Mouse (Mus musculus) lung, embryonic 16.5 days (tissue): ENCODE data around the gene Pde4c. TPM values are rescaled to one million over a fixed set of nuclear protein-coding genes. Genes with fewer than 3 reads are reported as not detected.

Experiments
- ATAC-seq: fragments of 200-750 bp; cut with Nextera tagmentation; 2 replicates; pipeline ENCODE4 v1.8.0; 2017; ENCODE audit warnings: low read depth, mild to moderate bottlenecking, moderate library complexity
- H3K27ac ChIP-seq: fragments of 300-500 bp; sonication (generic); 2 replicates; pipeline ENCODE4 v1.5.1; 2014; ENCODE audit warnings: mild to moderate bottlenecking, control low read depth, low read length
- H3K27me3 ChIP-seq: fragments of 300-500 bp; sonication (generic); 2 replicates; pipeline ENCODE4 v1.6.1; 2014; ENCODE audit warnings: low read depth, low read length, mixed read lengths; ENCODE audit not compliant: control insufficient read depth, insufficient read depth
- H3K36me3 ChIP-seq: fragments of 300-500 bp; sonication (generic); 2 replicates; pipeline ENCODE4 v1.6.1; 2014; ENCODE audit warnings: low read length; ENCODE audit not compliant: control insufficient read depth, insufficient read depth
- H3K4me1 ChIP-seq: fragments of 300-500 bp; sonication (generic); replicated peaks from 2 replicates; pipeline ENCODE4 v1.6.1; 2014; ENCODE audit warnings: low read length, mixed read lengths; ENCODE audit not compliant: control insufficient read depth, insufficient read depth
- H3K4me2 ChIP-seq: fragments of 300-500 bp; sonication (generic); 2 replicates; pipeline ENCODE4 v1.6.1; 2014; ENCODE audit warnings: low read depth, low read length, control low read depth
- H3K4me3 ChIP-seq: fragments of 300-500 bp; sonication (generic); 2 replicates; pipeline ENCODE4 v1.5.1; 2014; ENCODE audit warnings: mild to moderate bottlenecking, low read length, control low read depth
- H3K9ac ChIP-seq: fragments of 300-500 bp; sonication (generic); 2 replicates; pipeline ENCODE4 v1.6.1; 2014; ENCODE audit warnings: low read length, control low read depth
- H3K9me3 ChIP-seq: fragments of 300-500 bp; sonication (generic); 2 replicates; pipeline ENCODE4 v1.6.1; 2016; ENCODE audit warnings: low read length; ENCODE audit not compliant: control insufficient read depth
- WGBS: fragments of 180-500 bp; shearing (Covaris S2); extraction: QIAGEN DNeasy Blood & Tissue Kit; methylation state at CpG from one replicate; pipeline ENCODE4 v1.1.7; 2014; 5-methylcytosine and 5-hydroxymethylcytosine counted together
- polyA plus RNA-seq: library from polyadenylated mRNA; unstranded; fragments of >200 nt; fragmentation: Nextera tagmentation; extraction: Ambion mirVana; gene quantifications from 2 replicates; pipeline ENCODE4 v1.2.1, GENCODE M21; 2015

Gene Pde4c
- polyA plus RNA-seq, 1 experiment from 2014 or later, result 0.10 TPM

GRCm38 (mm10) chr8:70713991-70714390 lies 9.5 kb upstream of the Pde4c start:
- WGBS, result 75% methylated on average over 7 of the region's 7 CpGs
- ATAC-seq, result no peak
- H3K9ac ChIP-seq, result no peak overlapping the region

DNA sequence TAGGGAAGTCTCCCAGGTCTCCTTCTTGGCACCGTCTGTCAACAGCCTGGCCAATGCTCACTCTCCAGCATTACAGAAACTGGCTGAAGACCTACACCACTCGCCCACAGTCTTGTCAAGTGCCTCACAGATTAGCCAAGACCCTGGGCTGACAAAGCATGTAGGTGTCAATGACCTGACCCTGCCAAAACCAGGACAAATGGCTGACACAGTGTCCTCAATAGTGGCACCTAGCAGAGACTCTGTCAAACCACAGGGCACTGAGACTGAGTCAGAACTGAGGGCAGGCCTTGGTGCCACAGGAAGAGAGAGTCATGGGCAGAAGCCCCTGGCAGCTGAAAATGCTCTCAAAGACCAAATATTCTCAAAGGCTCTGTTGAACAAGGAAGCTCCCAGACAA lies 8.4 kb upstream of the Pde4c start:
- no peak overlapping the region for H3K9ac ChIP-seq
- no peak overlapping the region for H3K4me2 ChIP-seq
- H3K27ac ChIP-seq, result no peak overlapping the region
- no peak for ATAC-seq
- H3K36me3 ChIP-seq, result no peaks in the 10 kb centered on the region
- H3K4me3 ChIP-seq, result no peak overlapping the region
- H3K4me1 ChIP-seq, result no peaks in the 10 kb centered on the region
- WGBS, result 56% methylated on average over 2 of the region's 2 CpGs
- H3K27me3 ChIP-seq, result peaks cover 3% of the 10 kb centered on the region; the same call in 1 of the 2 replicates
- no peaks in the 10 kb centered on the region for H3K9me3 ChIP-seq

More at GRCm38 (mm10) chr8:70713991-70714390, 9.5 kb upstream of the Pde4c start:
- no peak overlapping the region for H3K4me2 ChIP-seq
- H3K27me3 ChIP-seq, result no peaks in the 10 kb centered on the region
- H3K36me3 ChIP-seq, result no peaks in the 10 kb centered on the region
- no peak overlapping the region for H3K27ac ChIP-seq
- no peak overlapping the region for H3K4me3 ChIP-seq
- H3K9me3 ChIP-seq, result no peaks in the 10 kb centered on the region
- H3K4me1 ChIP-seq, result no peaks in the 10 kb centered on the region

DNA sequence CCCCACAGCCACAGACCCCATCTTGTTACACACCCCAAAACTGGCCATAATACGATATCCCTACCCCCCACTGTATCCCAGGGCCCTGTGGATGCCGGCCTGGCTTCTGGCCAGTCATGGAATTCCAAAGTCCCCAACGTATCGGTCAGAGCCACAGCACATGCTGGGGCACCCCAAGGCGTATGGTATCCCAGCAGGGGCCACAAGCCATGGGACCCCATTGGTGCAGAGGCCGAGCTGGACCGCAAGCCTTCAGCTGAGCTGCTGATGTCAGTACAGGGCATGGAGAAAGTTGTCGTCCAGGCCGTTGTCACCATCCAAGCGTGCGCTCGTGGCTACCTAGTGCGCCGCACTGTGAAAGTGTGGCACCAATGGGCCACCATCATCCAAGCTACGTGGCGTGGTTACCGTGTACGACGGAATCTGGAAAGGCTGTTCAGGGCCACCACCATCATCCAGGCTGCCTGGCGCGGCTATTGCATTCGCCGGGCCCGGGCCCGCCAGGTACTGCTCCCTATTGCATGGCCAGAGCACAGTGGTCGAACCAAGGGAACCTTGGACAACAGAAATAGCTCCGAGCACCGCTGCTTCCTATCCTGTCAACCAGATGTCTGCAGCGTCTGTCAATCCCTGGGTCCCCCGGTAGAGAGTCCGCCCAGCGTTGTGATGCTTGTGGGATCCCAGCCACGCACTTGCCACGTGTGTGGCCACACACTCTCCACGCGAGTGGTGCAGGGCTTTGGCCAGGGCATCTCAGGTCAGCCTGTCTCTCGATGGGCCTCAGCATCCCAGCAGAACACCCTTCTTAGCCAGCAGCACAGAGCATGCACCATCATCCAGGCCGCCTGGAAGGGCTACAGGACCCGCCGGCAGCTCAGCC lies 6.8 kb upstream of the Pde4c start:
- H3K4me1 ChIP-seq, result no peaks in the 10 kb centered on the region
- H3K27me3 ChIP-seq, result peaks cover 3% of the 10 kb centered on the region; the same call in 1 of the 2 replicates
- no peak for ATAC-seq
- H3K9me3 ChIP-seq, result no peaks in the 10 kb centered on the region
- WGBS, result 77% methylated on average over 40 of the region's 40 CpGs
- H3K9ac ChIP-seq, result no peak overlapping the region
- no peak overlapping the region for H3K4me3 ChIP-seq
- no peak overlapping the region for H3K27ac ChIP-seq
- H3K36me3 ChIP-seq, result no peaks in the 10 kb centered on the region
- no peak overlapping the region for H3K4me2 ChIP-seq

DNA sequence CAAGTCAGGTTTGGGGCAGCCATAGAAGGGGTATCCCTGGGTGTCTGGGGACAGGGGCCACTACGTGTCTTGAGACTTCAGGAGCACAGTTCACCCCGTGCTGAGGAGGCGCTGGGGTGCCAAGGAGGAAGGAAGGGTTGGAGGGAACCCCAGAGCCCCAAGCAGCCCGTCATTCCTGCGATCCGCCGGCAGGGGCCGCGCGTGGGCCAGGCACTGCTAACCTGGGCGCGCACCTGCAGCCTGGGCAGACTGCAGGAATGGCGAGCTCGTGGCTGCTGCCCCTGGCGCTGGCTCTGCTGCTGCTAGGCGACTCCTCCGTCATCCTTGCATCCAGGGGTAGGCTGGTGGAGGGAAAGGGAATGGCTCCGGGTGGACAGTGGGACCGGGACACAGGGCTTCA lies 5.2 kb upstream of the Pde4c start, which contains the start of gene Gm3336:
TSS of gene Gm3336 (plus strand) at position 247 of the 400 bp plus-strand sequence.
- no peak within 1 kb of the TSS for H3K4me3 ChIP-seq
- H3K27ac ChIP-seq, result no peak within 1 kb of the TSS
- no peaks in the 10 kb centered on the region for H3K9me3 ChIP-seq
- H3K4me2 ChIP-seq, result no peak within 1 kb of the TSS
- H3K9ac ChIP-seq, result no peak within 1 kb of the TSS
- peak; percentile 37; the same call in 1 of the 2 replicates for ATAC-seq
- peaks cover 3% of the 10 kb centered on the region; the same call in 1 of the 2 replicates for H3K27me3 ChIP-seq
- no peaks in the 10 kb centered on the region for H3K36me3 ChIP-seq
- H3K4me1 ChIP-seq, result no peaks in the 10 kb centered on the region
- 2% methylated on average over 18 of the region's 19 CpGs for WGBS

DNA sequence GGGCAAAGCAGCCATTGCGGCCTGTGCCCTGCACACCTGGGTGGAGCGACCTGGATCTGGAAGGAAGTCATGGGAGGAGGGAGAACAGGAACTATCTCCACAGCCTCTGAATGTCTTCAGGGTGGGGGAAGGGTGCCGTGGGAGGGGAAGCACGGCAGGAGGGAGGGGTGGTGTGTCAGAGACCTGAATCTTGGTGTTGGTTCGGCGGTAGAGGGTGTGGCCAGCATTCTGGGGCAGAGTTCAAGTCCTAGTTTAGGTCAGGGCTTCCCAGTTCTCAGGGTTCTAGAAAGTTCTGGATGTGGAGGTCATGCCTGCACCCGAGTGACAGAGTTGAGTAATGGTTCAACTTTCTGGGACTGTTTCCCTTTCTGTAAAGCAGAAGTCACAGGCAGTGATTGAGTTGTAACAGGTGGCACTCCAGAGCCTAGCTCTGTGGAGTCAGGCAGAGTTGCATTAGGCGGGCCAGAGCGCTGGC lies 3.7 kb upstream of the Pde4c start:
- 46% methylated on average over 9 of the region's 9 CpGs for WGBS
- Histone ChIP-seq H3K4me2 (no peak overlapping the region), H3K36me3 (no peaks in the 10 kb centered on the region), H3K27me3 (peaks cover 3% of the 10 kb centered on the region; the same call in 1 of the 2 replicates), H3K9me3 (no peaks in the 10 kb centered on the region), H3K9ac (no peak overlapping the region), H3K4me1 (no peaks in the 10 kb centered on the region; the same call in 1 of the 2 replicates), H3K27ac (no peak overlapping the region), H3K4me3 (no peak overlapping the region)
- ATAC-seq, result no peak

DNA sequence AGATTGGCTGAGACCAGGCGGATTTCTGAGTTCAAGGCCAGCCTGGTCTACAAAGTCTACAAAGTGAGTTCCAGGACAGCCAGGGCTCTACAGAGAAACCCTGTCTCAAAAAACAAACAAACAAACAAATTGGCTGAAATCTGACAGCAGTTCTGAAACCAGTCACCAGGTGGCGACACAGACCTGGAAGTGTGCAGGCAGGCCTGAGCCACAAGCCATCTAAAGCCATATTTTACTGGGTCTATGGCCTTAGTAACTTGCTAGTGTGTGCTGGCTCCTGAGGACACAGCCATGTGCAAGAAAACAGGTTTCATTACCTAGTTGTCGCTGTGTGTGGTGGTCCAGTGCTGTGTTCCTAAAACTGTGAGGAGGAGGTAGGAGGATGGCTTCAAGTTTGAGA lies 2.8 kb upstream of the Pde4c start:
- Histone ChIP-seq H3K27ac (no peak overlapping the region), H3K4me3 (no peak overlapping the region), H3K4me2 (no peak overlapping the region), H3K4me1 (no peaks in the 10 kb centered on the region; the same call in 1 of the 2 replicates), H3K9ac (no peak overlapping the region), H3K27me3 (peaks cover 3% of the 10 kb centered on the region; the same call in 1 of the 2 replicates), H3K36me3 (no peaks in the 10 kb centered on the region), H3K9me3 (no peaks in the 10 kb centered on the region)
- 4% methylated on average over 3 of the region's 3 CpGs for WGBS
- ATAC-seq, result 0 out of 2 replicates have a peak, but pooled peaks have one; percentile 24

GRCm38 (mm10) chr8:70721601-70722000 lies 1.9 kb upstream of the Pde4c start:
- H3K4me2 ChIP-seq, result no peak overlapping the region
- no peak for ATAC-seq
- H3K4me3 ChIP-seq, result no peak overlapping the region
- WGBS, result 78% methylated on average over 8 of the region's 8 CpGs
- H3K36me3 ChIP-seq, result no peaks in the 10 kb centered on the region
- H3K9me3 ChIP-seq, result no peaks in the 10 kb centered on the region
- no peak overlapping the region for H3K27ac ChIP-seq
- no peak overlapping the region for H3K9ac ChIP-seq
- H3K27me3 ChIP-seq, result peaks cover 7% of the 10 kb centered on the region; the same call in 1 of the 2 replicates
- no peaks in the 10 kb centered on the region; the same call in 1 of the 2 replicates for H3K4me1 ChIP-seq

DNA sequence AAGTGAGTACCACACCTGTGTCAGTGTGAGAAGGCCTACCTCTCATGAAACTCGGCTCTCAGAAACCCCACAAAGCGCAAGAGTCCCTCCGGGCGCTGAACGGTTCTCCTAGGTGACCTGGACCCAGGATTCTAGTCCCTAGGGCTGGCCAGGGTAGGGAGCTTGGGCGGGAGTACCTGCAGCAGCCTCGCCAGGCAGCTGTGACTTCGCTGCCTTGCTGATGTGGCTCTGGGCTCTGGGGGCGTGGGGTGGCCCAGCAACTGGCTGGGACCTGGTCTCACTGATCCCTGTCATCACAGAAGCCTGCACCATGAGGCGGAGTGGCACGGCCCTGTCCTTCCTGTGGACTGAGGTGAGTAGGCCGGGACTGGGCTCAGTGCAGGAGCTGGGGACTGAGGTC lies 696 bp downstream of the Pde4c start:
- no peak overlapping the region for H3K27ac ChIP-seq

DNA sequence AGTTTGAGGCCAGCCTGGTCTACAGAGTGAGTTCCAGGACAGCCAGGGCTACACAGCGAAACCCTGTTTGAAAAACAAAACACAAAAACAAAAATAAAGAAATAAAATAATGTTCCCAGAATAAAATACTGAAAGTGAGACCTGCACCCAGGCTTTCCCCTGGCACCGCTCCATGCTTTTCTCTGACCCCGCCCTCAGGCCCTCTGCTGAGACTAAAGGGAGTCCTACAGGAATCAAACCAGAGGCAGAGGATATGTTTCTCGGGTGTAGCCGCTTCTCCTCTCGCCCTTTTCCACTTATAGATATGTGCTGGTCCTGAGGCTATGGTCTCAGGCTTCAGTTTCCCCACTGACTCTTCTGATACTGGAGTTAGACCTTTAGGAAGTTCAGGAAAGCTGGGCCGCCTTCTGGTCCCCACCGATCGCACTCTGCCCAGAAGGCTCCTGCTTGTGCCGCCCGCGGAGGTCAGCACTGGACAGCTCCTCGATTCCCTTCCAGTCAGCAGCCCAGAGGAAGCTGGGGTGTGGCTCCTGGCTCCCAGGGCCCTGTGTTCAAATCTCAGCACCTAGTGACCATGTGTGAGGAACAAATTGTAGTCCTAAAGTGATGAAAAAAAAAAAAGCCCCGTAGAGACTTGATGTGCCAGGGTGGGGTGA lies 2.4 kb downstream of the Pde4c start:
- Histone ChIP-seq H3K27ac (no peak overlapping the region), H3K9me3 (no peaks in the 10 kb centered on the region), H3K36me3 (no peaks in the 10 kb centered on the region), H3K9ac (no peak overlapping the region), H3K27me3 (peaks cover 23% of the 10 kb centered on the region), H3K4me3 (no peak overlapping the region), H3K4me2 (no peak overlapping the region), H3K4me1 (peaks cover 4% of the 10 kb centered on the region; the same call in 1 of the 2 replicates)
- ATAC-seq, result no peak
- WGBS, result 21% methylated on average over 14 of the region's 14 CpGs

More for the DNA sequence above, 696 bp downstream of the Pde4c start:
- no peaks in the 10 kb centered on the region for H3K36me3 ChIP-seq
- no peak overlapping the region for H3K4me3 ChIP-seq
- WGBS, result 67% methylated on average over 12 of the region's 12 CpGs
- H3K9ac ChIP-seq, result no peak overlapping the region
- H3K9me3 ChIP-seq, result no peaks in the 10 kb centered on the region
- ATAC-seq, result no peak
- H3K4me2 ChIP-seq, result no peak overlapping the region
- no peaks in the 10 kb centered on the region; the same call in 1 of the 2 replicates for H3K4me1 ChIP-seq
- peaks cover 16% of the 10 kb centered on the region for H3K27me3 ChIP-seq
